Mouse (Mus musculus): ENCODE measurements around the gene Slc22a19. TPM values are rescaled to one million over a fixed set of nuclear protein-coding genes. Genes with fewer than 3 reads are reported as not detected.

Slc22a19 gene
- not detected for polyA plus RNA-seq (2014; fragmentation: Illumina TruSeq; extraction: RNeasy Lipid Tissue Mini Kit (QIAGEN cat#74804); ENCODE audit: low read depth, low replicate concordance)

GRCm38 (mm10) chr19:7711148-7711547, at the start of gene Slc22a19:
Gene Slc22a19 (minus strand): TSS chr19:7711310.

Other genes with a start within 250 kb of the Slc22a19 start
- gene Rtn3, start 228.0 kb downstream of the Slc22a19 start, polyA plus RNA-seq (2014; fragmentation: Illumina TruSeq; extraction: RNeasy Lipid Tissue Mini Kit (QIAGEN cat#74804); ENCODE audit: low read depth, low replicate concordance) = 447 TPM
- gene Atl3, start 217.3 kb downstream of the Slc22a19 start, polyA plus RNA-seq (2014; fragmentation: Illumina TruSeq; extraction: RNeasy Lipid Tissue Mini Kit (QIAGEN cat#74804); ENCODE audit: low read depth, low replicate concordance) = 122 TPM
- gene Pla2g16, start 153.9 kb downstream of the Slc22a19 start, polyA plus RNA-seq (2014; fragmentation: Illumina TruSeq; extraction: RNeasy Lipid Tissue Mini Kit (QIAGEN cat#74804); ENCODE audit: low read depth, low replicate concordance) = 12.6 TPM
- 49.4 TPM for gene Lgals12, start 104.1 kb downstream of the Slc22a19 start, polyA plus RNA-seq (2014; fragmentation: Illumina TruSeq; extraction: RNeasy Lipid Tissue Mini Kit (QIAGEN cat#74804); ENCODE audit: low read depth, low replicate concordance)
- gene Hrasls5, start 98.8 kb downstream of the Slc22a19 start, polyA plus RNA-seq (2014; fragmentation: Illumina TruSeq; extraction: RNeasy Lipid Tissue Mini Kit (QIAGEN cat#74804); ENCODE audit: low read depth, low replicate concordance) = not detected
- gene Slc22a26, start 91.4 kb upstream of the Slc22a19 start, polyA plus RNA-seq (2014; fragmentation: Illumina TruSeq; extraction: RNeasy Lipid Tissue Mini Kit (QIAGEN cat#74804); ENCODE audit: low read depth, low replicate concordance) = not detected

Measured in sigmoid colon, adult 10 weeks (tissue).